Mouse (Mus musculus): Measurements from ENCODE around the gene AC140267.1.
A peak's percentile ranks its signal among the peaks of the same experiment; 100 is the strongest.

- TF ChIP-seq POLR2A (IDR thresholded peaks at IDR 0.05; ENCODE audit: insufficient read depth, low read length) (no peak), CTCF (IDR thresholded peaks at IDR 0.05; ENCODE audit: low read depth, low read length) (peak; percentile 11)
These were observed 9.8 kb upstream of the AC140267.1 start for GRCm38 (mm10) chr15:80225796-80226195.
